ENCODE assay signal across 21 mouse cellular contexts in genomic region chr16:93890948-93891604, GRCm38 (mm10). TPM values are rescaled to one million over a fixed set of nuclear protein-coding genes. Genes with fewer than 3 reads are reported as not detected.
A peak's percentile ranks its signal among the peaks of the same experiment; 100 is the strongest.
DNase-seq lines count a peak whose midpoint lies in the region; ATAC-seq and TF ChIP-seq lines count a peak whose summit lies in the region.
"Had no signal": no experiment of that assay in that cellular context is flagged by ENCODE, and none has a peak within 500 bp of the region (broad histone marks: within the 10 kb centered on the region; RNA-seq: fewer than 3 reads in every experiment).

No protein-coding gene starts in this region.

- TF ChIP-seq EP300 in stomach, postnatal 0 days (optimal IDR thresholded peaks at IDR 0.05): no peak

- H3K4me2 ChIP-seq in liver, embryonic 13.5 days: no peak overlapping the region
- H3K4me2 ChIP-seq in liver, embryonic 11.5 days: no peak overlapping the region
- H3K4me2 ChIP-seq in stomach, postnatal 0 days (replicated peaks; ENCODE audit: low read depth): no peak overlapping the region
- H3K4me2 ChIP-seq: forebrain, embryonic 13.5 days; liver, embryonic 15.5 days had no signal

- H3K4me3 ChIP-seq in liver, embryonic 13.5 days (replicated peaks): no peak overlapping the region
- no peak overlapping the region for H3K4me3 ChIP-seq in liver, embryonic 11.5 days (ENCODE audit: low read depth, low read length)
- 0 out of 4 replicates have a peak overlapping the region, but pooled peaks of 1 of the 2 experiments have one; percentile 4 for H3K4me3 ChIP-seq in ES-E14 (ENCODE audit: insufficient read depth in 1 of 2, low read depth in 1 of 2, low read length in 2 of 2, poor library complexity in 1 of 2, severe bottlenecking in 1 of 2)
- no peak overlapping the region for H3K4me3 ChIP-seq in stomach, postnatal 0 days (ENCODE audit: low read depth, low read length)
- H3K4me3 ChIP-seq: embryonic facial prominence, embryonic 10.5 days; forebrain, embryonic 13.5 days; heart, adult 2 months; liver, embryonic 15.5 days; midbrain, embryonic 10.5 days had no signal

- no peak for DNase-seq in liver, embryonic 13.5 days
- DNase-seq in liver, embryonic 11.5 days (ENCODE audit: low spot score): no peak
- DNase-seq in ES-E14 (ENCODE audit: low read depth, low spot score): peak; percentile 65
- DNase-seq in stomach, postnatal 0 days (ENCODE audit: low spot score): no peak
- DNase-seq in embryo, embryonic 10 days (ENCODE audit: low spot score): no peak
- DNase-seq in B cell, adult 2 months: no peak
- DNase-seq in layer of hippocampus, adult 11-12 months (ENCODE audit: low spot score): no peak
- DNase-seq: cerebellum, adult 18-20 months; cerebellum, postnatal 25 days; gastrocnemius, postnatal 10 days; heart, adult 2 months; kidney, adult 18-20 months; kidney, postnatal 25 days; retina, postnatal 1 day; right cerebral cortex, postnatal 4 days had no signal

- H3K9me3 ChIP-seq in liver, embryonic 13.5 days (replicated peaks): no peaks in the 10 kb centered on the region
- no peaks in the 10 kb centered on the region for H3K9me3 ChIP-seq in liver, embryonic 11.5 days (ENCODE audit: control insufficient read depth, low read length)
- H3K9me3 ChIP-seq in ES-E14 (ENCODE audit: control insufficient read depth, insufficient read depth, low read depth, low read length): no peaks in the 10 kb centered on the region
- H3K9me3 ChIP-seq in stomach, postnatal 0 days (ENCODE audit: control insufficient read depth, low read length): no peaks in the 10 kb centered on the region
- H3K9me3 ChIP-seq: embryonic facial prominence, embryonic 10.5 days; forebrain, embryonic 13.5 days; liver, embryonic 15.5 days; midbrain, embryonic 10.5 days had no signal

- H3K9ac ChIP-seq in liver, embryonic 13.5 days: no peak overlapping the region
- no peak overlapping the region for H3K9ac ChIP-seq in liver, embryonic 11.5 days (ENCODE audit: low read depth, low read length)
- no peak overlapping the region; the same call in 1 of the 2 replicates for H3K9ac ChIP-seq in ES-E14 (ENCODE audit: insufficient read depth, low read depth, low read length, poor library complexity, severe bottlenecking)
- no peak overlapping the region for H3K9ac ChIP-seq in stomach, postnatal 0 days (ENCODE audit: low read length)
- H3K9ac ChIP-seq: forebrain, embryonic 13.5 days; liver, embryonic 15.5 days had no signal

- H3K4me1 ChIP-seq in liver, embryonic 13.5 days (replicated peaks): peaks cover 13% of the 10 kb centered on the region
- no peaks in the 10 kb centered on the region for H3K4me1 ChIP-seq in liver, embryonic 11.5 days (replicated peaks; ENCODE audit: control insufficient read depth, insufficient read depth, low read length)
- peaks cover 0 to 9% of the 10 kb centered on the region in 2 experiments; a peak in 2 of 4 replicates for H3K4me1 ChIP-seq in ES-E14 (ENCODE audit: control insufficient read depth in 2 of 2, insufficient read depth in 2 of 2, low read length in 2 of 2, poor library complexity in 1 of 2)
- H3K4me1 ChIP-seq in stomach, postnatal 0 days (replicated peaks; ENCODE audit: control insufficient read depth, insufficient read depth): no peaks in the 10 kb centered on the region
- H3K4me1 ChIP-seq: forebrain, embryonic 13.5 days had no signal

- 68% methylated on average over 12 of the region's 12 CpGs for WGBS in liver, embryonic 13.5 days (ENCODE audit: insufficient replicate concordance)
- whole genome bisulfite sequencing in liver, embryonic 11.5 days: 81% methylated on average over 12 of the region's 12 CpGs
- 84% methylated on average over 12 of the region's 12 CpGs for WGBS in stomach, postnatal 0 days

- in situ Hi-C loops in ES-E14 (cut with MboI; ENCODE audit: low sequenced_read_pairs in 2 of 2, unreplicated experiment in 2 of 2): no loop called here

- ATAC-seq in liver, embryonic 13.5 days (ENCODE audit: low read depth): peak; percentile 35; the same call in 1 of the 2 replicates
- ATAC-seq in liver, embryonic 11.5 days (replicated peaks; ENCODE audit: low FRiP score): no peak
- ATAC-seq in granulocyte monocyte progenitor cell, adult 5-6 weeks (replicated peaks; ENCODE audit: poor library complexity, severe bottlenecking): peak; percentile 37; the same call in 1 of the 2 replicates
- peak; percentile 52 for ATAC-seq in stomach, postnatal 0 days (ENCODE audit: low FRiP score, low TSS enrichment)
- ATAC-seq: forebrain, embryonic 13.5 days; lung, postnatal 0 days had no signal

- H3K27ac ChIP-seq in liver, embryonic 13.5 days: no peak overlapping the region
- H3K27ac ChIP-seq in liver, embryonic 11.5 days (ENCODE audit: low read depth, low read length): no peak overlapping the region
- H3K27ac ChIP-seq in ES-E14 (ENCODE audit: insufficient read depth, low read depth, low read length, poor library complexity, severe bottlenecking): no peak overlapping the region
- no peak overlapping the region for H3K27ac ChIP-seq in stomach, postnatal 0 days (replicated peaks)
- H3K27ac ChIP-seq: embryonic facial prominence, embryonic 10.5 days; forebrain, embryonic 13.5 days; heart, adult 2 months; liver, embryonic 15.5 days; midbrain, embryonic 10.5 days had no signal

- TF ChIP-seq CTCF in stomach, postnatal 0 days (IDR thresholded peaks at IDR 0.05; ENCODE audit: low read depth): no peak

- peaks cover 100% of the 10 kb centered on the region for H3K36me3 ChIP-seq in liver, embryonic 13.5 days
- peaks cover 41% of the 10 kb centered on the region for H3K36me3 ChIP-seq in liver, embryonic 11.5 days (ENCODE audit: control insufficient read depth, insufficient read depth, low read length)
- H3K36me3 ChIP-seq in ES-E14 (ENCODE audit: control insufficient read depth, insufficient read depth, low read length, poor library complexity, severe bottlenecking): peaks cover 73% of the 10 kb centered on the region
- H3K36me3 ChIP-seq in stomach, postnatal 0 days (ENCODE audit: control insufficient read depth, insufficient read depth, low read length): peaks cover 3% of the 10 kb centered on the region; the same call in 1 of the 2 replicates

- no peaks in the 10 kb centered on the region for H3K27me3 ChIP-seq in liver, embryonic 13.5 days
- H3K27me3 ChIP-seq in liver, embryonic 11.5 days (replicated peaks; ENCODE audit: control insufficient read depth, insufficient read depth, low read length): no peaks in the 10 kb centered on the region
- no peaks in the 10 kb centered on the region for H3K27me3 ChIP-seq in stomach, postnatal 0 days (ENCODE audit: control insufficient read depth, insufficient read depth, low read length)
- H3K27me3 ChIP-seq: forebrain, embryonic 13.5 days; liver, embryonic 15.5 days had no signal

TF ChIP-seq in ES-E14, 5 proteins besides CTCF, POLR2A, EP300 and RAD21:
- TF ChIP-seq MAFK (IDR thresholded peaks at IDR 0.05; ENCODE audit: insufficient read depth, low read depth, low read length) (no peak), CHD2 (IDR thresholded peaks at IDR 0.05; ENCODE audit: low read depth, low read length) (no peak), ZNF384 (IDR thresholded peaks at IDR 0.05; ENCODE audit: low read depth, low read length) (no peak), HCFC1 (IDR thresholded peaks at IDR 0.05; ENCODE audit: borderline replicate concordance, insufficient read depth, low read length) (no peak), ZC3H11A (IDR thresholded peaks at IDR 0.05; ENCODE audit: borderline replicate concordance, low read depth, low read length) (no peak)

RNA-seq across cellular contexts. Expression of gene Chaf1b, which starts 7.4 kb away (rescaled TPM):
- polyA plus RNA-seq in liver, embryonic 13.5 days (2015; fragmentation: Nextera tagmentation; extraction: Ambion mirVana): 58.1 and 65.6 TPM in 2 replicates
- 86.3 and 96.0 TPM in 2 replicates for polyA plus RNA-seq in liver, embryonic 11.5 days (2014; fragmentation: Nextera tagmentation; extraction: Ambion mirVana)
- total RNA-seq in ES-E14 (2012; rRNA removed): 39.5 and 44.2 TPM in 2 replicates
- total RNA-seq in granulocyte monocyte progenitor cell, adult 5-6 weeks (2014; fragmentation: Nextera tagmentation): 50.8 and 68.0 TPM in 2 replicates
- 50.6 and 73.7 TPM in 2 replicates for total RNA-seq in granulocyte monocyte progenitor cell, adult 5-6 weeks (2017)
- polyA plus RNA-seq in stomach, postnatal 0 days (2015; fragmentation: Nextera tagmentation; extraction: Ambion mirVana): 18.9 and 19.8 TPM in 2 replicates

RNA-seq across cellular contexts. Expression of gene Morc3, which starts 59.2 kb away (rescaled TPM):
- 19.1 and 22.3 TPM in 2 replicates for polyA plus RNA-seq in liver, embryonic 13.5 days (2015; fragmentation: Nextera tagmentation; extraction: Ambion mirVana)
- polyA plus RNA-seq in liver, embryonic 11.5 days (2014; fragmentation: Nextera tagmentation; extraction: Ambion mirVana): 37.0 and 37.6 TPM in 2 replicates
- 90.3 and 98.4 TPM in 2 replicates for total RNA-seq in ES-E14 (2012; rRNA removed)
- total RNA-seq in granulocyte monocyte progenitor cell, adult 5-6 weeks (2014; fragmentation: Nextera tagmentation): 74.0 and 110 TPM in 2 replicates
- total RNA-seq in granulocyte monocyte progenitor cell, adult 5-6 weeks (2017): 172 and 330 TPM in 2 replicates
- polyA plus RNA-seq in stomach, postnatal 0 days (2015; fragmentation: Nextera tagmentation; extraction: Ambion mirVana): 12.4 and 17.9 TPM in 2 replicates
